Comparison of ENCODE assay signal across 14 mouse cellular contexts in the genomic region with DNA sequence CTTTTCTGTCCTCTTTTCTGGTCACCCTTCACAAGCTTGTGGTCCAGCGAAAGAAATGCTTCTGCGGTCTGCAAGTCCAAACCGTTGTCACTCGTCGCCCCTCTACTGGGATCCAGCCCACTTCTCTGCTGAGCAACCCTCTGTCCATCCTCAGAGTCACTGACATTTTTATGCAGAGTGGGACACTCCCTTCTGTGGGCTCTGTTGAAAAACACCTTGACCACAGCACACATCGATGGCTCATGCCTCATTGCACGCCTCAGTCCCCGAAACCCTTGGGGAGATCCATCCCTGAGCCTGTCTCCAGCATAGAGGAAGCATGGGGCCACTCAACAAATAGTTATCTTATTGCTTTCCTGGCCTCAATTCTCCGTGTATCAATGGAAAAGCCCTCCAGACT.
DNase-seq lines count a peak whose midpoint lies in the region; ATAC-seq and TF ChIP-seq lines count a peak whose summit lies in the region.
"Had no signal": no experiment of that assay in that cellular context is flagged by ENCODE, and none has a peak within 500 bp of the region (broad histone marks: within the 10 kb centered on the region; RNA-seq: fewer than 3 reads in every experiment).

No protein-coding gene starts in this region.

- H3K27ac ChIP-seq in hindbrain, embryonic 10.5 days, result peak overlapping the region; percentile 86
- no peak overlapping the region for H3K27ac ChIP-seq in hindbrain, embryonic 11.5 days (ENCODE audit: low read depth, low read length)
- H3K27ac ChIP-seq in CH12.LX (ENCODE audit: insufficient read depth, low read depth), result no peak overlapping the region
- H3K27ac ChIP-seq in forebrain, embryonic 16.5 days (ENCODE audit: low read length), result peak overlapping the region; percentile 75; the same call in 1 of the 2 replicates
- H3K27ac ChIP-seq in limb, embryonic 11.5 days (replicated peaks; ENCODE audit: low read depth, low read length), result 0 out of 2 replicates have a peak overlapping the region, but pooled peaks have one; percentile 65
- H3K27ac ChIP-seq: liver, embryonic 13.5 days had no signal

- H3K36me3 ChIP-seq in hindbrain, embryonic 10.5 days, result no peaks in the 10 kb centered on the region
- no peaks in the 10 kb centered on the region for H3K36me3 ChIP-seq in hindbrain, embryonic 11.5 days (ENCODE audit: control insufficient read depth, insufficient read depth, low read length)
- no peaks in the 10 kb centered on the region for H3K36me3 ChIP-seq in CH12.LX (replicated peaks in 1 of 2; ENCODE audit: control insufficient read depth in 1 of 2, insufficient read depth in 1 of 2, low read length in 1 of 2)
- no peaks in the 10 kb centered on the region for H3K36me3 ChIP-seq in forebrain, embryonic 16.5 days (ENCODE audit: control insufficient read depth, insufficient read depth)
- no peaks in the 10 kb centered on the region for H3K36me3 ChIP-seq in limb, embryonic 11.5 days (ENCODE audit: control insufficient read depth, insufficient read depth, low read length)
- H3K36me3 ChIP-seq: liver, embryonic 13.5 days had no signal

- TF ChIP-seq POLR2A in CH12.LX (IDR thresholded peaks at IDR 0.05; ENCODE audit: low read depth, low read length), result no peak

- WGBS in hindbrain, embryonic 10.5 days, result 86% methylated on average over 9 of the region's 9 CpGs
- 84% methylated on average over 9 of the region's 9 CpGs for WGBS in hindbrain, embryonic 11.5 days
- 92% methylated on average over 9 of the region's 9 CpGs for WGBS in forebrain, embryonic 16.5 days
- 87% methylated on average over 9 of the region's 9 CpGs for WGBS in limb, embryonic 11.5 days

- dilution Hi-C loops in CH12.LX (cut with MboI; ENCODE audit: extremely low pct_ligation_motif_present, extremely low pct_unique_long_range_greater_than_20kb, low sequenced_read_pairs), result no loop called here

- no peak overlapping the region for H3K4me2 ChIP-seq in hindbrain, embryonic 11.5 days (replicated peaks; ENCODE audit: low read depth, low read length)
- peak overlapping the region; percentile 60; the same call in 1 of the 2 replicates for H3K4me2 ChIP-seq in CH12.LX (ENCODE audit: insufficient read depth, low read depth, poor library complexity, severe bottlenecking)
- H3K4me2 ChIP-seq in forebrain, embryonic 16.5 days (ENCODE audit: low read length), result no peak overlapping the region
- no peak overlapping the region for H3K4me2 ChIP-seq in limb, embryonic 11.5 days (ENCODE audit: low read depth, severe bottlenecking)
- H3K4me2 ChIP-seq: heart, embryonic 11.5 days; liver, embryonic 13.5 days had no signal

- no peak for TF ChIP-seq RAD21 in CH12.LX (IDR thresholded peaks at IDR 0.05; ENCODE audit: low read depth, low read length)

- in situ Hi-C loops in CH12.LX (cut with MboI; ENCODE audit: low pct_ligation_motif_present, low pct_unique_long_range_greater_than_20kb, low sequenced_read_pairs), result no loop called here

- no peak for TF ChIP-seq EP300 in CH12.LX (IDR thresholded peaks at IDR 0.05; ENCODE audit: low read length)

- TF ChIP-seq CTCF in CH12.LX (conservative IDR thresholded peaks at IDR 0.05 in 1 of 2, IDR thresholded peaks at IDR 0.05 in 1 of 2; ENCODE audit: low read depth in 2 of 2, low read length in 2 of 2), result no peak

- peaks cover 36% of the 10 kb centered on the region for H3K4me1 ChIP-seq in hindbrain, embryonic 10.5 days (replicated peaks)
- H3K4me1 ChIP-seq in hindbrain, embryonic 11.5 days (replicated peaks; ENCODE audit: control insufficient read depth, insufficient read depth, low read length), result peaks cover 2% of the 10 kb centered on the region; the same call in 1 of the 2 replicates
- peaks cover 0 to 24% of the 10 kb centered on the region in 2 experiments; a peak in 2 of 4 replicates for H3K4me1 ChIP-seq in CH12.LX (ENCODE audit: control insufficient read depth in 1 of 2, insufficient read depth in 2 of 2)
- peaks cover 26% of the 10 kb centered on the region for H3K4me1 ChIP-seq in forebrain, embryonic 16.5 days (replicated peaks; ENCODE audit: control insufficient read depth, insufficient read depth, low read length)
- H3K4me1 ChIP-seq in limb, embryonic 11.5 days (ENCODE audit: control insufficient read depth, insufficient read depth, low read length), result peaks cover 4% of the 10 kb centered on the region; the same call in 1 of the 2 replicates
- H3K4me1 ChIP-seq: liver, embryonic 13.5 days; megakaryocyte, embryonic 14.5 days had no signal

- H3K9ac ChIP-seq in hindbrain, embryonic 11.5 days (ENCODE audit: low read depth, low read length), result no peak overlapping the region
- H3K9ac ChIP-seq in CH12.LX (ENCODE audit: insufficient read depth, low read depth), result no peak overlapping the region
- no peak overlapping the region for H3K9ac ChIP-seq in forebrain, embryonic 16.5 days (replicated peaks; ENCODE audit: low read depth, low read length)
- H3K9ac ChIP-seq in limb, embryonic 11.5 days (ENCODE audit: low read length), result no peak overlapping the region
- H3K9ac ChIP-seq: liver, embryonic 13.5 days had no signal

- no peak for DNase-seq in hindbrain, embryonic 10.5 days (ENCODE audit: low spot score)
- DNase-seq in hindbrain, embryonic 11.5 days (ENCODE audit: low spot score), result no peak
- DNase-seq in CH12.LX (ENCODE audit: extremely low read depth), result peak; percentile 10
- no peak for DNase-seq in limb, embryonic 11.5 days (ENCODE audit: low spot score)
- DNase-seq in T-cell, adult 2 months (ENCODE audit: low spot score), result no peak
- DNase-seq in left cerebral cortex, postnatal 14 days (ENCODE audit: low spot score in 2 of 2), result no peak
- DNase-seq in thymus, postnatal 14 days, result no peak
- DNase-seq: gastrocnemius, postnatal 14 days; heart, postnatal 36 days; liver, embryonic 13.5 days had no signal

- ATAC-seq in hindbrain, embryonic 11.5 days (ENCODE audit: low FRiP score), result no peak
- no peak for ATAC-seq in forebrain, embryonic 16.5 days
- ATAC-seq in limb, embryonic 11.5 days (ENCODE audit: insufficient number of reproducible peaks, low FRiP score, low TSS enrichment, low read depth), result no peak
- ATAC-seq: intestine, postnatal 0 days had no signal

- H3K27me3 ChIP-seq in hindbrain, embryonic 10.5 days (ENCODE audit: insufficient read depth, poor library complexity, severe bottlenecking), result no peaks in the 10 kb centered on the region
- no peaks in the 10 kb centered on the region for H3K27me3 ChIP-seq in hindbrain, embryonic 11.5 days (ENCODE audit: control insufficient read depth, insufficient read depth, low read length)
- peaks cover 52% of the 10 kb centered on the region for H3K27me3 ChIP-seq in CH12.LX (replicated peaks)
- H3K27me3 ChIP-seq in forebrain, embryonic 16.5 days (replicated peaks; ENCODE audit: control insufficient read depth, insufficient read depth, low read length), result no peaks in the 10 kb centered on the region
- H3K27me3 ChIP-seq in limb, embryonic 11.5 days (ENCODE audit: control insufficient read depth, insufficient read depth, low read length), result no peaks in the 10 kb centered on the region
- H3K27me3 ChIP-seq: liver, embryonic 13.5 days; megakaryocyte, embryonic 14.5 days had no signal

- H3K4me3 ChIP-seq in hindbrain, embryonic 10.5 days, result no peak overlapping the region
- H3K4me3 ChIP-seq in hindbrain, embryonic 11.5 days (ENCODE audit: low read depth, low read length), result no peak overlapping the region
- H3K4me3 ChIP-seq in CH12.LX (replicated peaks in 1 of 3; ENCODE audit: low read depth in 2 of 3, low read length in 2 of 3, poor library complexity in 1 of 3), result no peak overlapping the region
- no peak overlapping the region for H3K4me3 ChIP-seq in forebrain, embryonic 16.5 days (replicated peaks; ENCODE audit: low read length)
- H3K4me3 ChIP-seq in limb, embryonic 11.5 days (ENCODE audit: low read depth, low read length), result no peak overlapping the region
- H3K4me3 ChIP-seq: liver, embryonic 13.5 days had no signal

- H3K79me2 ChIP-seq in CH12.LX (replicated peaks; ENCODE audit: control insufficient read depth, extremely low read depth, insufficient read depth, poor library complexity, severe bottlenecking), result no peaks in the 10 kb centered on the region

- no peaks in the 10 kb centered on the region for H3K9me3 ChIP-seq in hindbrain, embryonic 10.5 days
- no peaks in the 10 kb centered on the region for H3K9me3 ChIP-seq in hindbrain, embryonic 11.5 days (ENCODE audit: control insufficient read depth, low read length)
- H3K9me3 ChIP-seq in CH12.LX (replicated peaks; ENCODE audit: low read length), result no peaks in the 10 kb centered on the region
- no peaks in the 10 kb centered on the region for H3K9me3 ChIP-seq in forebrain, embryonic 16.5 days (ENCODE audit: control insufficient read depth, low read length)
- H3K9me3 ChIP-seq in limb, embryonic 11.5 days (ENCODE audit: control insufficient read depth, low read length), result no peaks in the 10 kb centered on the region
- H3K9me3 ChIP-seq: liver, embryonic 13.5 days had no signal

- intact Hi-C loops in left cerebral cortex, postnatal 14 days (cut with DNase I), result no loop called here

TF ChIP-seq in CH12.LX, 34 proteins besides CTCF, POLR2A, EP300 and RAD21:
- TF ChIP-seq ZMIZ1 (IDR thresholded peaks at IDR 0.05; ENCODE audit: low read depth, low read length), result no peak
- peak; percentile 57; the same call in 1 of the 2 replicates for TF ChIP-seq BHLHE40 (IDR thresholded peaks at IDR 0.05; ENCODE audit: low read depth, low read length)

Comparison
In these comparisons a context has a peak if more than half of its experiments do, and no peak if none do; other contexts are left out.
1. H3K27ac ChIP-seq: peak in hindbrain, embryonic 10.5 days (single experiment), forebrain, embryonic 16.5 days (single experiment) and limb, embryonic 11.5 days (single experiment); none in hindbrain, embryonic 11.5 days (single experiment) and CH12.LX (single experiment).